Mouse (Mus musculus): Measurements from ENCODE around the gene Pgm2l1.
"Not testable (repeated sequence)": the region's sequence is repeated elsewhere in the genome, so short reads cannot be mapped to it uniquely, and the experiment has no call there.

Gene Pgm2l1

GRCm38 (mm10) chr7:100228957-100229356 is 1.8 kb downstream of the Pgm2l1 start:
- no peak for DNase-seq (ENCODE audit: low spot score)

DNA sequence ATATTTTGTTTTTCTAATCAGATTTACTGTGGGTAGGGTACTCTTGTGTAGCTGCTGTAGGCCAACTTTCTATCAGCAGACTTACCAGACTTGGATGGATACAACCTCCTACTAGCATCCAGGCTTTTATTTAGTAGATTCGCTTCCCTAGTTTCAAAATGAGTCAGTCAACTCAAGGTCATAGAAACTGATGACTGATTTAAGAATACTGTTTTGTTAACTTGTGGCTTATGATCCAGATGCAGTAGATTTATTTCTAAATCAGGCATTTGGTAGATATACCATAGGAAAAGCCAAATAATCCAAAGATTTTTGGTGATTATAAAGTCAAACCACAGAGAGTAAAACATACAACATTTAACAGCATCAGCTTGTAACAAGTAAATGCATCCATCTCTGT is 3.5 kb downstream of the Pgm2l1 start:
- DNase-seq (ENCODE audit: low spot score) = no peak

DNA sequence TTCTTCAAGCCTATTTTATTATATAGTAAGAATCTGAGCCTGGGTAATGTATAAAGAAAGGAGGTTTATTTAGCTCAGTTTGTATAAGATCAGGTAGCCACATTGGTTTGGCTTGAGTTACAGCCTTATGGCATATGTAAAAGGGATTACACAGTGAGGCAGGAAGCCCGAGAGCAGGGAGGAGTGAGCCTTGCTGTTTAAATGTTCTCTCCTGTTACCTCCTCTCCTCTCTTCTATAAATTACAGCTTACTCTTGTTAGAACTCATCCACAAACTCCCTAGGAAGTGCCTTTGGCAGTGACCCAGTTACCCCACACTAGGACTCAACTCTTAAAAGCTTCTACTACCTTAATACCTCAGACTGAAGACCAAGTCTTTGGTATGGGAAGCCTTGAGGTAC is 4.5 kb downstream of the Pgm2l1 start:
- DNase-seq (ENCODE audit: low spot score) = no peak

DNA sequence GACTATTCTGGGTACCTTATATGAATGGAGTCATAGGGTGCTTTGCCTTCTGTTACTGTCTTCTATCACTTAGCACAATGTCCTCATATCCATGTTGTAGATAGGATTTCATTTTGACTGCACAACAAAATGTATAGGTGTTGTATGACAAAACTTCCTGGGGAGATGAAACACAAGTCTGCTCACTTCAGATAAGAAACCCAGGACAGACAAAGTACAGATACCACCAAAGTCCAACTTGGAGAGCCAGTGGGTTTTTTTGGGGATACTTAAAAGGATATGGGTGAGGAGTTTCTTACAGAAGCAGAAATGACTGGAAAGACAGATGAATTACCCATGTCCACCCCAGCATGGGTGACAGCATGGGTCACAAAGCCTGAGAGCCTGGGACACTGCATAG is 6.5 kb downstream of the Pgm2l1 start:
- no peak for DNase-seq (ENCODE audit: low spot score)

DNA sequence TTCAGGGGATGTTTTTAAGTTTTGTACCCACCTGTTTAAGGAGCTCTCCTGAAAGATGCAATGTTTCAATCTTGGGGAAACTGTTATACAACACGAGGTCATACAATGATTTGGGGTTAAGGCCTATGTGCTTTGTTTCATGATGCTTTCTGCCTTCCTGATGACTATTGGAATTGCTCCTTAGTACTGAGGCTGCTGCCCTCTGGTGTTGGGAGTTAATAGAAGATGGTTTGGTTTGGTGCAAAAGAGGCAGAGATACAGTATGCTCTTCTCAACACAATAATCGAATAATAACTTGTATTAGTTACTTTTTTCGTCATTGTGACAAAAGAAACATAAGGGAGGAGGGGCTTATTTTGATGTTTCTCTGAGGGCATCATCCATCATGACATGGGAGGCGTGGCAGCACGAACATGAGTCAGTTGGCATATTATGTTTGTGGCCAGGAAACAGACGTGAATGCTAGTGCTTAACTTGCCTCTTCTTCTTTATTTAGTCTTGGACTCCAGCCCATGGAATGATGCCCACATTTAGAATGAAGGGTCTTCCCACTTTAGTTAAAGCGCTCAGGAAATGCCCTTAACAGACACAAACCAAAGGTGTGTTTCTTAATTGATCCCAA is 7.2 kb downstream of the Pgm2l1 start:
- peak; percentile 55 for DNase-seq (ENCODE audit: low spot score)

GRCm38 (mm10) chr7:100238271-100238670 is 11.1 kb downstream of the Pgm2l1 start:
- DNase-seq (ENCODE audit: low spot score) = no peak

- no peak for DNase-seq (ENCODE audit: low spot score)
Measured at GRCm38 (mm10) chr7:100240601-100241000, 13.4 kb downstream of the Pgm2l1 start.

DNA sequence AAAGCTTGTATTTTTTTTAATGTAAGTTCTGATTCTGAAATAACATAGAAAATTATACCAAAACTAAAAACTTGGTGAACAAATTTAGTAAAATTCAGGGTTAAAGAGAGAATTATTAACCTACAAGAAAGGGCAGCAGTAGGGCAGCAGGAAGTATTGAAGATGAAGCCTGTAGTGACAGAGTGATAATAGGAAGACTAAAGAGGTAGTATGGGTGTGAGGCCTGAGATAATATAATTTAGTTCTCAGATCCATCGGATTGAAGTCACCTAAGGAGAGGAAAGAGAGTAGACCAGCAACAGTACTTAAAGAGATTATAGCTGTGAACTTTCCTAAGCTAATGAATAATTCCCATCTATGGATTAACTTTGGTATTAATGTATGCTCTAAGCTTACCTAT is 15.8 kb downstream of the Pgm2l1 start:
- DNase-seq (ENCODE audit: low spot score) = no peak

GRCm38 (mm10) chr7:100244225-100244624 is 17.0 kb downstream of the Pgm2l1 start:
- DNase-seq (ENCODE audit: low spot score) = no peak

GRCm38 (mm10) chr7:100245176-100245575 is 18.0 kb downstream of the Pgm2l1 start:
- DNase-seq (ENCODE audit: low spot score) = no peak

GRCm38 (mm10) chr7:100250667-100251066 is 23.5 kb downstream of the Pgm2l1 start:
- DNase-seq (ENCODE audit: low spot score) = no peak

GRCm38 (mm10) chr7:100262350-100262749 is 35.2 kb downstream of the Pgm2l1 start:
- no peak for DNase-seq (ENCODE audit: low spot score)

GRCm38 (mm10) chr7:100264934-100265333 is 37.7 kb downstream of the Pgm2l1 start:
- not testable (repeated sequence) for DNase-seq (ENCODE audit: low spot score)

DNA sequence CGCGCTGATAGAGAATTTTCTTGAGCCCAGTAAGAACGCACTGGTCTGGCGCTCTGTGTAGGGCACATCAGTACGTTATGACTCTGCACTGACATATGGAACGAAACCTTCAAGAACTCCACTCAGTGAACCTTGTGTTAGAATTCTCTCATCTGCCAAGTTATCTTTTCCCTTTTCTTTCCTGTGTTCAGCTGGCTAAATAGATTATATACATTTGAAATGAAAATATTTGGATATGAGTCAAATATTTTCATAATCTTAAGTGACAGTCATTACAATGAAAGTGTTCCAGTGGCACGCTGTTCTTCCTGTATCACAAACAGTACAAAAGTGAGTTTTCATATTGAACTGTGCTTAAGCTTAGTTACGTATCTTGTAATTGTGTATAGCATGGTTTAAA is 45.2 kb downstream of the Pgm2l1 start:
- no peak for DNase-seq (ENCODE audit: low spot score)

DNA sequence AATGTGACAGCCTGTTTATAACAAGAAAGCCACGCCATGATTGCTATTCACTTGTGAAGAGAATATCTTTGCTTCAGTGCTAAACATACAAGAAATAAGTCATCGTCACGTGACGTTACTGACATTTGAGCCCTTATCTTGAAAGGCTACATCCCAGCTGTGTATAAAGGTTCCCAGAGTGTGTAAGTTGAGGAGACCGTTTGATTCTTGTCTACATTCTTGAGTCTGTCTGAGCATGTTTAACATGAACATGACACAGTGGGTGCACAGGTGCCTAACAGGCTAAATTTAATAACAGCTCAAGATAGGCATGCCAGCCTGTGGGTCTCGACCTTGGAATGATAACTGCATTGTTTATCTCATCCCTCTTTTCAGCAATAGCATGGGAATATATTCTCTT is 47.3 kb downstream of the Pgm2l1 start:
- no peak for DNase-seq (ENCODE audit: low spot score)

DNA sequence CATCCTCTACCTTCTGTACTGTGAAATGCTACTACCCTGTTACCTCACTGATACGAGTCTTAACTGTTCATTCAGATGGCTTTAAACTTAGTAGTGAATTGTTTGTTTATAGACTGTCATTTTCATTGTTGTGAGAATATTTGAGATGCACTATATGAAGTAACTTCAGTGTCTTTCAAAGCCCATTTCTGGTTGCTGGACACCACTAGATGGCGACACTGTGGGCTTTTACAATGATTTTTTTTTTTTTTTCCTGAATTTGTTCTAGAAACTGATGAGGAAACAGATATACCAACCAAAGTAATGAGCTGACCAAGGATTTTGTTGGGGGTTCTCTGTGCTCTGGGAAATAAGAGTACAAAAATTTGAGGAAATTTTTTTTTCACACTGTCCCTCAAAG is 49.2 kb downstream of the Pgm2l1 start:
- no peak for DNase-seq (ENCODE audit: low spot score)

- DNase-seq (ENCODE audit: low spot score) = no peak
Measured at GRCm38 (mm10) chr7:100279803-100280202, 52.6 kb downstream of the Pgm2l1 start.

DNA sequence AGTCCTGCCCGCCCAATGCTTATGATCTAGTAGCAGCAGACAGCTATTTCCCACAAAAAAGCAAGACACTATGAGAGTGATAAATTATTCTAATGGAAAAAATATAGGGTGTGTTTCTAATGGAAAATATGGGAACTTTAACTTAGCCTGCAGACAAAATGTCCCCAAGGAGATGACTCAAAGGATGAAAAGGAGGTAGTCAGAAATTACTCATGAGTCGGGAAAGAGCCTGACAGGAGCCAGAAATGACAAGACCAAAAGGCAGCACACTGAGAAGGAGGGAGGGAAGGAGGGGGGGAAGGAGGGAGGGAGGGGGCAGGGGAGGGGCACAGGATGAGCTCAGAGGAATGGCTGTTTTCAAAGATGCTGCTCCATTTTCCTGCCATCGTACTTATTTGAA is 54.4 kb downstream of the Pgm2l1 start:
- no peak for DNase-seq (ENCODE audit: low spot score)

GRCm38 (mm10) chr7:100283298-100283697 is 56.1 kb downstream of the Pgm2l1 start:
- DNase-seq (ENCODE audit: low spot score) = no peak

DNA sequence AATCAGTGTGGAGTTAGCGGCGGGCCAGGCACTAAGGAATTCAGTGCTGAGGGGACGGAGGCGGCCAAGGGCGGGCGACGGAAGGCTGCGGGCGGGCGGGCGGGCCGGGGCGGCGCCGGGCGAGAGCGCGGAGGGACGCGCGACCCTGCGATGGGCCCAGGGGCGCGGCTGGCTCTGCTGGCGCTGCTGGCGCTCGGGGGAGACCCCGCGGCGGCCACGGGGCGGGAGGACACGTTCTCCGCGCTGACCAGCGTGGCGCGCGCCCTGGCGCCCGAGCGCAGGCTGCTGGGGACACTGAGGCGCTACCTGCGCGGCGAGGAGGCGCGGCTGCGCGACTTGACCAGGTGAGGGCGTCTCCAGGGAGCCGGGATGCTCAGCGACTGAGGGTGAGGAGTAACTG is 58.2 kb downstream of the Pgm2l1 start, which contains the start of gene P4ha3:
TSS of gene P4ha3 (plus strand) at position 138 of the 400 bp plus-strand sequence.
- peak; percentile 52 for DNase-seq (ENCODE audit: low spot score)

GRCm38 (mm10) chr7:100287748-100288578 is 60.8 kb downstream of the Pgm2l1 start:
- DNase-seq (ENCODE audit: low spot score) = peak; percentile 79

DNA sequence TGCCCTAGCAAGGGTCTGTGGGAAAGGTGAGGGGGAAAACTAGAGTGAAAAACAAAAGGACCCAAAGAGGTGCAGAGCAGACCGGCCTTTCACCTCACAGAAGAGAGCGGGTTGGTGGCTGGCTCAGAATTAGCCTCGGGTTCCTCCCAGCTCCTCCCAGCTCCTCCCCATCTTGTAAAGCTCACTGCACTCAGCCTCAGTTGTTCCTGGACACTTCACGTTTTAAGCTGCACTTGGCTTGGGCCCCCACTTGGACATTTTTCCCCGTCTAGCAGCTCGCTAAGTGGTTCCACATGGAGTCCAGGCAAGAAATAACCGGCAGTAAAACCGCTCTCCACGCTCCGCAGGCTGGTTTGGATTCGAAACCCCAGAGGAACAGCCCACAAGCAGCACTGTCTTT is 61.4 kb downstream of the Pgm2l1 start:
- DNase-seq (ENCODE audit: low spot score) = peak; percentile 41

DNA sequence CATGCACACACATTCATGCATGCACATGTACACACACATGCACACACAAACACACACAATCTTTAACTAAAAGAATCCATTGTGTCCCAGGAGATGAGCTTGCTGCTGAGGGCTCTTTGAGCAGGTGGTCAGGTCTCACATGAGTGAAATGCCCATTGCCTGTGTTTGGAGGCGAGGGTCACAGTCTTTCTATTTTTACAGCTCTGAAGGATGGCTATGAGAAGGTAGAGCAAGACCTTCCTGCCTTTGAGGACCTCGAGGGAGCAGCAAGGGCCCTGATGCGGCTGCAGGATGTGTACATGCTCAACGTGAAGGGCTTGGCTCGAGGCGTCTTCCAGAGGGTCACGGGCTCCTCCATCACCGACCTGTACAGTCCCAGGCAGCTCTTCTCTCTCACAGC is 66.4 kb downstream of the Pgm2l1 start:
- DNase-seq (ENCODE audit: low spot score) = no peak

DNA sequence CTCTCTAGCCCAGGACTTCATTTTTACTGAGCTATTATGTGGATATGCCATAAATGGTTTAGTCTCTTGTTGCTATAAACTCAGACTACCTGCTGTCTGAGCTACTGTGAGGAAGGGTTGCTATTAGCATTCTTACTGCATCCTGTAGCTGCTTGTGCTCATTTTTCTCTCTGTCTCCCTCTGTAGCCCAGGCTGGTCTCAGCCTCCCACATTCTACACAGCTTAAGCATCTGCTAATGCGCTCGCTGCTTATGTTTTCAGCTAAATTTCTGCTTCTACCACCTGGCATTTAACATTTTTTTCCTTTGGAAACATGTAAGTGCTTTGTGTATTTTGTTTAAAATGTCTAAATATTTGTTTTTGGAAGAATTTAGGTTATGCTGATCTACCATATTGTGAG is 68.6 kb downstream of the Pgm2l1 start:
- DNase-seq (ENCODE audit: low spot score) = peak; percentile 5
